ENCODE assay signal across 9 mouse cellular contexts in the genomic region with DNA sequence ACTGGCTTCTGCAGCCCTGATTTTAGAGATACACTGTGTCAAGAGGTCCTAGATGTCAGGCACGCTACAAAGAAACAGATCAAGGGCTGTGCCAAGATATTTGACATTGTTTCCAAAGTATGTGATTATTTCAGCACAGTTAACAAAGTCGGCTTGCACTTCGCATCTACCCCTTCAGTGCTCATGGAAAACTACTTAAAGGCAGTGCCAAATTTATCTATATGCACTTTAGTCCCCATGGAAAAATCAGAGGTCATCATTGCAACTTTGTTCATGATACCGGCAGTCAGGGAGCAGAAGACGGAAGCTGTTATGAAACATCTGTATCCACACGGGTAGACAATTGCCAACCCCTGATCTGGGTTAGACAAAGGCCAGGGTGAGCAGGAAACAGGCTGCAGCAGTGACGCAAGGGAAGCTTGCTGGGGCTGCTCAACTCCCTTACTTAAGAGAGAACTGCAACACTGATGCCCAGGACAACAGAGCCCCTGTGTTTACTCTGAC.
A peak's percentile ranks its signal among the peaks of the same experiment; 100 is the strongest.
DNase-seq lines count a peak whose midpoint lies in the region; ATAC-seq lines count a peak whose summit lies in the region.
"Had no signal": no experiment of that assay in that cellular context is flagged by ENCODE, and none has a peak within 500 bp of the region (broad histone marks: within the 10 kb centered on the region; RNA-seq: fewer than 3 reads in every experiment).

No protein-coding gene starts in this region.

- H3K27ac ChIP-seq in liver, embryonic 15.5 days (replicated peaks): no peak overlapping the region
- H3K27ac ChIP-seq: forebrain, embryonic 13.5 days had no signal

- H3K9me3 ChIP-seq in liver, embryonic 15.5 days (replicated peaks): no peaks in the 10 kb centered on the region
- H3K9me3 ChIP-seq: forebrain, embryonic 13.5 days had no signal

- 28% methylated on average over 7 of the region's 7 CpGs for WGBS in liver, embryonic 15.5 days (ENCODE audit: insufficient replicate concordance)

- no peaks in the 10 kb centered on the region for H3K27me3 ChIP-seq in liver, embryonic 15.5 days
- H3K27me3 ChIP-seq: forebrain, embryonic 13.5 days had no signal

- no peak overlapping the region for H3K9ac ChIP-seq in liver, embryonic 15.5 days
- H3K9ac ChIP-seq: forebrain, embryonic 13.5 days had no signal

- no peak overlapping the region for H3K4me2 ChIP-seq in liver, embryonic 15.5 days
- H3K4me2 ChIP-seq: forebrain, embryonic 13.5 days had no signal

- peak; percentile 97 for ATAC-seq in common myeloid progenitor, adult 5-6 weeks (replicated peaks; ENCODE audit: low read depth, poor library complexity, severe bottlenecking)
- ATAC-seq in liver, embryonic 15.5 days (ENCODE audit: insufficient read depth): 0 out of 2 replicates have a peak, but pooled peaks have one; percentile 56
- ATAC-seq in activated CD4-positive, CD25-positive, alpha-beta regulatory T cell, adult 4 months: no peak
- ATAC-seq: forebrain, embryonic 13.5 days had no signal

- no peaks in the 10 kb centered on the region for H3K4me1 ChIP-seq in liver, embryonic 15.5 days (replicated peaks)

- no peak overlapping the region for H3K4me3 ChIP-seq in liver, embryonic 15.5 days (replicated peaks)
- H3K4me3 ChIP-seq: forebrain, embryonic 13.5 days had no signal

- H3K36me3 ChIP-seq in liver, embryonic 15.5 days (replicated peaks): no peaks in the 10 kb centered on the region

- DNase-seq in MN1 (ENCODE audit: low spot score): peak; percentile 7
- DNase-seq in heart, postnatal 4 days: peak; percentile 67
- DNase-seq in left cerebral cortex, adult 18-20 months (ENCODE audit: low spot score in 2 of 2): no peak
- no peak for DNase-seq in c-Kit-positive CD71-positive TER-119-positive erythroid progenitor cells, embryonic 14.5 days (ENCODE audit: low spot score)
- no peak for DNase-seq in urinary bladder, postnatal 4 days (ENCODE audit: low spot score in 2 of 2)

Comparison
In these comparisons a context has a peak if more than half of its experiments do, and no peak if none do; other contexts are left out.
1. DNase-seq: peak in MN1 (single experiment) and heart, postnatal 4 days (single experiment); none in left cerebral cortex, adult 18-20 months (0 of 2), c-Kit-positive CD71-positive TER-119-positive erythroid progenitor cells, embryonic 14.5 days (single experiment) and urinary bladder, postnatal 4 days (0 of 2).